Mouse (Mus musculus) forebrain, postnatal 0 days (tissue): Measurements from ENCODE around the gene Npr1. TPM values are rescaled to one million over a fixed set of nuclear protein-coding genes. Genes with fewer than 3 reads are reported as not detected.

Source experiments
- ATAC-seq: fragments of 200-750 bp; cut with Nextera tagmentation; 2 replicates; pipeline ENCODE4 v1.8.0; 2017; ENCODE audit warnings: mild to moderate bottlenecking, moderate library complexity
- DNase-seq: peaks from one replicate; pipeline ENCODE4 v3.0.0-alpha.2; 2015
- H3K27ac ChIP-seq: fragments of 300-500 bp; sonication (generic); 2 replicates; pipeline ENCODE4 v1.5.1; 2014; ENCODE audit warnings: low read depth, mild to moderate bottlenecking, antibody characterized with exemption, low read length, moderate library complexity, mixed read lengths
- H3K27me3 ChIP-seq: fragments of 300-500 bp; sonication (generic); 2 replicates; pipeline ENCODE4 v1.6.1; 2014; ENCODE audit warnings: mild to moderate bottlenecking, low read length, mixed read lengths; ENCODE audit not compliant: insufficient read depth
- H3K36me3 ChIP-seq: fragments of 300-500 bp; sonication (generic); 2 replicates; pipeline ENCODE4 v1.6.1; 2014; ENCODE audit warnings: mild to moderate bottlenecking, moderate library complexity; ENCODE audit not compliant: insufficient read depth
- H3K4me1 ChIP-seq: fragments of 300-500 bp; sonication (generic); 2 replicates; pipeline ENCODE4 v1.6.1; 2014; ENCODE audit warnings: antibody characterized with exemption; ENCODE audit not compliant: insufficient read depth
- H3K4me2 ChIP-seq: fragments of 300-500 bp; sonication (generic); 2 replicates; pipeline ENCODE4 v1.6.1; 2014; ENCODE audit warnings: low read depth, mild to moderate bottlenecking, moderate library complexity
- H3K4me3 ChIP-seq: fragments of 300-500 bp; sonication (generic); 2 replicates; pipeline ENCODE4 v1.5.1; 2014; ENCODE audit warnings: low read depth, low read length, mixed read lengths
- H3K9ac ChIP-seq: fragments of 300-500 bp; sonication (generic); 2 replicates; pipeline ENCODE4 v1.6.1; 2014; ENCODE audit warnings: mild to moderate bottlenecking
- H3K9me3 ChIP-seq: fragments of 300-500 bp; sonication (generic); 2 replicates; pipeline ENCODE4 v1.6.1; 2016; ENCODE audit warnings: low read length
- CTCF ChIP-seq: sonication (generic); IDR thresholded peaks from 2 replicates; pipeline ENCODE4 v1.5.1; 2016; ENCODE audit warnings: antibody characterized with exemption, control low read depth, low read depth
- WGBS: fragments of 180-500 bp; shearing (Covaris S2); extraction: QIAGEN DNeasy Blood & Tissue Kit; methylation state at CpG from one replicate; pipeline ENCODE4 v1.1.7; 2014; 5-methylcytosine and 5-hydroxymethylcytosine counted together
- polyA plus RNA-seq: library from polyadenylated mRNA; unstranded; fragments of >200 nt; fragmentation: Nextera tagmentation; extraction: Ambion mirVana; gene quantifications from 2 replicates; pipeline ENCODE4 v1.2.1, GENCODE M21; 2015
- total RNA-seq: library from RNA; depleted of rRNA; stranded (reverse); fragments of >200 nt; gene quantifications from 2 replicates; pipeline ENCODE4 v1.2.3, GENCODE M21; 2014

The Npr1 gene
- total and polyA plus RNA-seq, 2 experiments from 2014 or later = 1.7 to 2.7 TPM

DNA sequence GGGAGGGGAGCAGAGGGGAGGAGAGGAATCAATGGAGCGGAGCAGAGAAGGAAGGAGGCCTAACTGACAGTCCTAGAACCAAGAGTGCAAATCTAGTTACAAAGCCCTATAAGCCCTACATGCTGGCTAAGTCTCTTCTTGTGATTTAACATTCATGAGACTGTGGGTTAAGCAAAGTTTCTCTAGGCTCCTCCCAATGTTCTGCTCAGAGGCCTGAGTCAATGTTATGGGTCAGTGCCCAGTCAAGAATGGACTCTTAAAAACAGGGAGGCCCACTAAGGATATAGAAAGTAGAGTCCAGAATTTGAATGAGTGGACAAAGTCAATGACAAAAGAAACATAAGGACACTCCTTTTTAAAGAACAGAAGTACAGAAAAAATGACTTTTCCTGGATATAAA lies 38.1 kb downstream of the Npr1 start:
- WGBS = 80% methylated on average over 1 of the region's 1 CpGs
- H3K36me3 ChIP-seq = peaks cover 16% of the 10 kb centered on the region
- no peaks in the 10 kb centered on the region for H3K27me3 ChIP-seq
- H3K4me1 ChIP-seq = peaks cover 10% of the 10 kb centered on the region; the same call in 1 of the 2 replicates
- no peak overlapping the region for H3K4me3 ChIP-seq
- no peak for TF ChIP-seq CTCF
- no peak for ATAC-seq
- H3K4me2 ChIP-seq = no peak overlapping the region
- no peak for DNase-seq
- no peak overlapping the region for H3K9ac ChIP-seq
- H3K27ac ChIP-seq = no peak overlapping the region
- no peaks in the 10 kb centered on the region for H3K9me3 ChIP-seq

DNA sequence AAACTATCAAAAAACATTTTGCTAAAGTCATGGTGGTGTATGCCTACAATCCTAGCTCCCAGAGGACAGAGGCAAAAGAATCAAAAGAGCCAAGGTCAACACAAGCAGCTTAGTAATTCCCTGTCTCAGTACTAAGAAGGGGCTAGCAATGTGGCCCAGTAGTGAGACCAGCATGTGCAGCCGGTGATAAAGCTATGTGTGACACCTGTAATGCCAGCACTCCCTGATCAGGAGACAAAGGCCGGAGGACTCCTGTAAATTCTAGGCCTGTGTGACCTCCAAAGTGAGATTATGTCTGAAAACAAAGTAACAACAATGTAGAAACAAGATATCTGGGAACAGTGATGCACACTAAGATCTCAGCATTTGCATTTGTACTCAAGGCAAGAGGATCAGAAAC lies 40.2 kb downstream of the Npr1 start:
- 97% methylated on average over 2 of the region's 2 CpGs for WGBS
- Histone ChIP-seq H3K4me3 (no peak overlapping the region), H3K9me3 (no peaks in the 10 kb centered on the region), H3K9ac (no peak overlapping the region), H3K27ac (no peak overlapping the region), H3K36me3 (peaks cover 28% of the 10 kb centered on the region), H3K4me2 (no peak overlapping the region), H3K27me3 (no peaks in the 10 kb centered on the region), H3K4me1 (no peaks in the 10 kb centered on the region)
- no peak for TF ChIP-seq CTCF
- ATAC-seq (no peak), DNase-seq (no peak)

DNA sequence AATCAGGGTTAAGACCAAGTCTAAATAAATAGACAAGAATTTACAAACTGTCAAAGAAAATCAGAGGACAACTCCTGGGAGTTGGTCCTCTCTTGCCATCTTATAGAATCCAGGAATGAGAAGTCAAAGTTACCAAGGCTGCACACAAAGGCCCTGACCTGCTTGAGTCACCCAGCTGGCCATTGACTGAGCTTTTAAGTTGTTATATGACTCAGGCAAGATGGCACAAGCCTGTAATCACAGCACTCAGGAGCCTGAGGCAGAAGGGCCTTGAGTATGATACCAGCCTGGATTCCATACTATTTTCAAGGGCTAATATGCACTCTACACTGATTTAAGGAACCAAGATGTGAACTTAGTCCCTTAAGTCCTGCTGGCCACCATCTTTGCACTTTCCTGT lies 42.1 kb downstream of the Npr1 start:
- H3K27me3 ChIP-seq = no peaks in the 10 kb centered on the region
- H3K4me2 ChIP-seq = no peak overlapping the region
- ATAC-seq (no peak), DNase-seq (no peak)
- no peak for TF ChIP-seq CTCF
- no peak overlapping the region for H3K9ac ChIP-seq
- H3K4me1 ChIP-seq = no peaks in the 10 kb centered on the region
- H3K4me3 ChIP-seq = no peak overlapping the region
- no peak overlapping the region for H3K27ac ChIP-seq
- H3K36me3 ChIP-seq = peaks cover 37% of the 10 kb centered on the region
- no peaks in the 10 kb centered on the region for H3K9me3 ChIP-seq

DNA sequence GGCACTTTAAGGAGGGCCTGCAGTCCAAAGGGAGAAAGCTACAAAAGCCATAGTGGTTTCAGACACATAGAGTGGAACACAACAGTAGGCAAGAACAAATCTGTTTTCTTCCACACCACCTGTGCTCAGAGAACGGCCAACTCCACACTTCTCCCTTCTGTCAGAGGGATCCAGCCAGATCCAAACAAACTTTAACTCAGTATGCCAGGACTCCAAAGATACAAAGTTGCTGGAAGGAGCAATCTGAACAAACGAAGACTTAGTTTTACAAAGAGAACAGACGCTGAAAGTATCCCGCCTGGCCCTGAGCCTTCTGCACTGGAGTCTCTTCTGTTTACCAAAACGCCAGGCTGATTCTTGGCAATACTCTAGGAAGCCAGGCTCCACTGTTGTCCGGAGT lies 45.0 kb downstream of the Npr1 start:
- no peaks in the 10 kb centered on the region for H3K9me3 ChIP-seq
- H3K9ac ChIP-seq = no peak overlapping the region
- peaks cover 58% of the 10 kb centered on the region for H3K36me3 ChIP-seq
- no peak for TF ChIP-seq CTCF
- H3K27ac ChIP-seq = no peak overlapping the region
- H3K4me2 ChIP-seq = no peak overlapping the region
- ATAC-seq (peak; percentile 25; the same call in 1 of the 2 replicates), DNase-seq (peak; percentile 16)
- WGBS = 78% methylated on average over 6 of the region's 6 CpGs
- H3K27me3 ChIP-seq = no peaks in the 10 kb centered on the region
- H3K4me1 ChIP-seq = no peaks in the 10 kb centered on the region
- no peak overlapping the region for H3K4me3 ChIP-seq

DNA sequence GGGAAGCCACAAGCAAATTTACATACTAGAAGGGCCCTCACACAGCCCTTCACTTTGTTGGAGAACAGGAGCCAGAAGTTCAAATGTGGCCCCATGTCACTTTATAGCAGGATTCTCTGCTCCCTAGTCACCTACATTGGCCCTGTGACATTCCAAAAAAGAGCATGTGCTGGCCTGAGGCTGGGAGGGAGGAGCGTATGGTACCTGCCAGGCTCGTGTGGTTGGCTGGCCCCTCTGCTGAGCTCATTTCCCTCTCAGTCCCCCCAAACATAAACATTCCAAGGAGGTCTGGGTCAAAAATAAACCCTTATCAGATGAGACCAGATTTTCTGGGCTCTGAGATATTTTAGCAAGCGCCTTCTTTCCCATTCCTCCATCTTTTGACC lies 52.7 kb downstream of the Npr1 start:
- no peak overlapping the region for H3K4me3 ChIP-seq
- no peak overlapping the region for H3K27ac ChIP-seq
- 79% methylated on average over 3 of the region's 3 CpGs for WGBS
- H3K4me1 ChIP-seq = no peaks in the 10 kb centered on the region
- no peak overlapping the region for H3K4me2 ChIP-seq
- no peaks in the 10 kb centered on the region for H3K27me3 ChIP-seq
- ATAC-seq (0 out of 2 replicates have a peak, but pooled peaks have one; percentile 10), DNase-seq (no peak)
- no peak overlapping the region for H3K9ac ChIP-seq
- TF ChIP-seq CTCF = no peak
- peaks cover 69% of the 10 kb centered on the region for H3K36me3 ChIP-seq
- no peaks in the 10 kb centered on the region for H3K9me3 ChIP-seq

DNA sequence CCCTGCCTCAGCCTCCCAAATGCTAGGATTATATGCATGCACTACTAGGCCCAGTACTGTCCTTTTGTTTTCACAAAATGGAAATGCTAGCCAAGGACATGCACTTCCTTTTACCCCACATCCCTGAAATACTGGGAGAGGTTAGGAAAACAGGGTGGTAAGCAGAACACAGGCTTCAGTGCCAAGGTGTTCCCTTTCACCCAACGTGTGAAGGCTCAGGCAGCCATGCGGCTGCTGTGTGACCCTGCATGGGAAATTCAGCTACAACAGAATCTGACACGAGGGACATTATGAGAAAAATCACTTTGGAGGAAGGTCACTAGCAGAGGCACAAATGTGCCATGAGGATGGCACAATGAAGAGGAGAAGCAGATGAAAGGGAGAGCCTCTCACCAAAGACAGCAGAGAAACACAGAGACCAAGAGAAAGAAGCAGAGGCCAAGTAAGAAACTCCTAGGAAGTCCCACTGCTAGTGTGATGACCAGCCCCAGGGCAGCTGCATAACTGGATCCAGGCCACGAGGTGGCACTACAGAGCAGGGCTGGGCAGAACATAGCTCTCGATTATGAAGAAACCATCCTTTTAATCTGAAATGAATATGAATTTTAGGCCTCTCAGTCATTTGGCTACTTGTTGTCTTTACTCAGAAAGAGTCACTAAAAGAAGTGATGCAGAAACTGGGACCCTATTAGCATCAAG lies 53.2 kb downstream of the Npr1 start:
- no peak overlapping the region for H3K4me3 ChIP-seq
- no peak overlapping the region for H3K4me2 ChIP-seq
- no peak overlapping the region for H3K27ac ChIP-seq
- DNase-seq (peak; percentile 71), ATAC-seq (peak; percentile 56)
- peaks cover 71% of the 10 kb centered on the region for H3K36me3 ChIP-seq
- H3K27me3 ChIP-seq = no peaks in the 10 kb centered on the region
- no peak overlapping the region for H3K9ac ChIP-seq
- 53% methylated on average over 5 of the region's 5 CpGs for WGBS
- H3K9me3 ChIP-seq = no peaks in the 10 kb centered on the region
- peak; percentile 90 for TF ChIP-seq CTCF
- H3K4me1 ChIP-seq = no peaks in the 10 kb centered on the region

DNA sequence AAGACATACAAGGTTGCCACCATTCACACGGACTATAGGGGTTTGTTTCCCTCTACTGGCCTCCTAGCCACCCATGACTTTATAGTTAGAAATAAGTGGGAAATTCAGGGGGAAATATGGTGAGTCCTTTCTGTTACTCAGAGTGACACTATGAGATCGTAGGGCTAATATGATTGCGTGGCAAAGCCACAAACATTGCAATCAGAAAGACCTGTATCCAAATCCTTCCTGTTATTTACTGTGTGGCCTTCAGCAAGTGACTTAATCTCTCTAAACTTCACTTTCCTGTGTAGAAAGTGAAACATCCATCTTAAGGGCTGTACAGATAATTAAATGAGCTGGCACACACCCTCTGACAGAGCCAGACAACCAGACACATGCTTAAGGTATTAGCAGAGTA lies 56.9 kb downstream of the Npr1 start:
- H3K27ac ChIP-seq = no peak overlapping the region
- H3K27me3 ChIP-seq = no peaks in the 10 kb centered on the region
- 91% methylated on average over 3 of the region's 3 CpGs for WGBS
- no peaks in the 10 kb centered on the region for H3K9me3 ChIP-seq
- no peak overlapping the region for H3K9ac ChIP-seq
- H3K36me3 ChIP-seq = peaks cover 72% of the 10 kb centered on the region
- H3K4me2 ChIP-seq = no peak overlapping the region
- H3K4me1 ChIP-seq = no peaks in the 10 kb centered on the region
- ATAC-seq = no peak
- no peak for DNase-seq
- no peak for TF ChIP-seq CTCF
- no peak overlapping the region for H3K4me3 ChIP-seq
